Mouse (Mus musculus): ENCODE results near the gene Anks1b. TPM values are rescaled to one million over a fixed set of nuclear protein-coding genes. Genes with fewer than 3 reads are reported as not detected.

Anks1b gene
- polyA plus RNA-seq, 1 experiment from 2014 or later: 0.21 TPM

GRCm38 (mm10) chr10:90689854-90690513 is 816.7 kb downstream of the Anks1b start:
- DNase-seq (ENCODE audit: low spot score): peak; percentile 73
- no peak for ATAC-seq
- H3K27ac ChIP-seq (ENCODE audit: low read length): no peak overlapping the region
- no peaks in the 10 kb centered on the region for H3K27me3 ChIP-seq (replicated peaks; ENCODE audit: insufficient read depth, low read length)
- H3K4me2 ChIP-seq (replicated peaks; ENCODE audit: low read depth, low read length): no peak overlapping the region
- H3K9ac ChIP-seq (replicated peaks; ENCODE audit: low read depth): no peak overlapping the region
- H3K4me3 ChIP-seq (ENCODE audit: low read depth, low read length): no peak overlapping the region
- no peaks in the 10 kb centered on the region for H3K36me3 ChIP-seq (ENCODE audit: insufficient read depth, low read length)
- TF ChIP-seq CTCF (IDR thresholded peaks at IDR 0.05): peak; percentile 80
- no peak for TF ChIP-seq EP300 (IDR thresholded peaks at IDR 0.05)
- no peaks in the 10 kb centered on the region for H3K9me3 ChIP-seq (ENCODE audit: low read length)
- no peaks in the 10 kb centered on the region for H3K4me1 ChIP-seq (ENCODE audit: insufficient read depth, low read depth, low read length)
- 56% methylated on average over 11 of the region's 11 CpGs for WGBS

- H3K4me3 ChIP-seq (ENCODE audit: low read depth, low read length): no peak overlapping the region
- TF ChIP-seq CTCF (IDR thresholded peaks at IDR 0.05): no peak
- no peak for TF ChIP-seq EP300 (IDR thresholded peaks at IDR 0.05)
- H3K4me2 ChIP-seq (replicated peaks; ENCODE audit: low read depth, low read length): no peak overlapping the region
- 62% methylated on average over 5 of the region's 5 CpGs for WGBS
- no peaks in the 10 kb centered on the region for H3K36me3 ChIP-seq (ENCODE audit: insufficient read depth, low read length)
- H3K9ac ChIP-seq (replicated peaks; ENCODE audit: low read depth): no peak overlapping the region
- no peaks in the 10 kb centered on the region for H3K4me1 ChIP-seq (ENCODE audit: insufficient read depth, low read depth, low read length)
- no peaks in the 10 kb centered on the region for H3K27me3 ChIP-seq (replicated peaks; ENCODE audit: insufficient read depth, low read length)
- no peak for DNase-seq (ENCODE audit: low spot score)
- H3K9me3 ChIP-seq (ENCODE audit: low read length): no peaks in the 10 kb centered on the region
- H3K27ac ChIP-seq (ENCODE audit: low read length): no peak overlapping the region
- no peak for ATAC-seq
Measured at GRCm38 (mm10) chr10:90696687-90697086, 823.4 kb downstream of the Anks1b start.

- Histone ChIP-seq H3K4me1 (ENCODE audit: insufficient read depth, low read depth, low read length) (no peaks in the 10 kb centered on the region), H3K36me3 (ENCODE audit: insufficient read depth, low read length) (no peaks in the 10 kb centered on the region), H3K4me3 (ENCODE audit: low read depth, low read length) (no peak overlapping the region), H3K27ac (ENCODE audit: low read length) (no peak overlapping the region), H3K27me3 (replicated peaks; ENCODE audit: insufficient read depth, low read length) (no peaks in the 10 kb centered on the region), H3K9ac (replicated peaks; ENCODE audit: low read depth) (no peak overlapping the region), H3K9me3 (ENCODE audit: low read length) (no peaks in the 10 kb centered on the region), H3K4me2 (replicated peaks; ENCODE audit: low read depth, low read length) (no peak overlapping the region)
- ATAC-seq (no peak), DNase-seq (ENCODE audit: low spot score) (no peak)
- TF ChIP-seq CTCF (IDR thresholded peaks at IDR 0.05): no peak
- TF ChIP-seq EP300 (IDR thresholded peaks at IDR 0.05): no peak
- WGBS: 34% methylated on average over 8 of the region's 8 CpGs
Measured at GRCm38 (mm10) chr10:90697413-90697812, 824.1 kb downstream of the Anks1b start.

GRCm38 (mm10) chr10:90699211-90699610 is 825.9 kb downstream of the Anks1b start:
- no peaks in the 10 kb centered on the region for H3K27me3 ChIP-seq (replicated peaks; ENCODE audit: insufficient read depth, low read length)
- no peak overlapping the region for H3K4me2 ChIP-seq (replicated peaks; ENCODE audit: low read depth, low read length)
- TF ChIP-seq CTCF (IDR thresholded peaks at IDR 0.05): no peak
- TF ChIP-seq EP300 (IDR thresholded peaks at IDR 0.05): no peak
- H3K27ac ChIP-seq (ENCODE audit: low read length): no peak overlapping the region
- no peak overlapping the region for H3K9ac ChIP-seq (replicated peaks; ENCODE audit: low read depth)
- H3K36me3 ChIP-seq (ENCODE audit: insufficient read depth, low read length): no peaks in the 10 kb centered on the region
- no peaks in the 10 kb centered on the region for H3K9me3 ChIP-seq (ENCODE audit: low read length)
- WGBS: 87% methylated on average over 12 of the region's 12 CpGs
- H3K4me1 ChIP-seq (ENCODE audit: insufficient read depth, low read depth, low read length): no peaks in the 10 kb centered on the region
- ATAC-seq: no peak
- no peak for DNase-seq (ENCODE audit: low spot score)
- H3K4me3 ChIP-seq (ENCODE audit: low read depth, low read length): no peak overlapping the region

GRCm38 (mm10) chr10:90704602-90705001 is 831.3 kb downstream of the Anks1b start:
- ATAC-seq (no peak), DNase-seq (ENCODE audit: low spot score) (no peak)
- H3K4me1 ChIP-seq (ENCODE audit: insufficient read depth, low read depth, low read length): no peaks in the 10 kb centered on the region
- H3K27me3 ChIP-seq (replicated peaks; ENCODE audit: insufficient read depth, low read length): no peaks in the 10 kb centered on the region
- no peak overlapping the region for H3K4me2 ChIP-seq (replicated peaks; ENCODE audit: low read depth, low read length)
- no peaks in the 10 kb centered on the region for H3K9me3 ChIP-seq (ENCODE audit: low read length)
- 82% methylated on average over 10 of the region's 10 CpGs for WGBS
- no peak overlapping the region for H3K27ac ChIP-seq (ENCODE audit: low read length)
- TF ChIP-seq EP300 (IDR thresholded peaks at IDR 0.05) (no peak), CTCF (IDR thresholded peaks at IDR 0.05) (no peak)
- H3K4me3 ChIP-seq (ENCODE audit: low read depth, low read length): no peak overlapping the region
- H3K36me3 ChIP-seq (ENCODE audit: insufficient read depth, low read length): no peaks in the 10 kb centered on the region
- H3K9ac ChIP-seq (replicated peaks; ENCODE audit: low read depth): no peak overlapping the region

- ATAC-seq (no peak), DNase-seq (ENCODE audit: low spot score) (no peak)
- H3K4me1 ChIP-seq (ENCODE audit: insufficient read depth, low read depth, low read length): no peaks in the 10 kb centered on the region
- no peak overlapping the region for H3K9ac ChIP-seq (replicated peaks; ENCODE audit: low read depth)
- H3K27me3 ChIP-seq (replicated peaks; ENCODE audit: insufficient read depth, low read length): no peaks in the 10 kb centered on the region
- no peak overlapping the region for H3K4me2 ChIP-seq (replicated peaks; ENCODE audit: low read depth, low read length)
- no peak for TF ChIP-seq CTCF (IDR thresholded peaks at IDR 0.05)
- no peak for TF ChIP-seq EP300 (IDR thresholded peaks at IDR 0.05)
- H3K27ac ChIP-seq (ENCODE audit: low read length): no peak overlapping the region
- 69% methylated on average over 11 of the region's 11 CpGs for WGBS
- no peaks in the 10 kb centered on the region for H3K36me3 ChIP-seq (ENCODE audit: insufficient read depth, low read length)
- H3K4me3 ChIP-seq (ENCODE audit: low read depth, low read length): no peak overlapping the region
- no peaks in the 10 kb centered on the region for H3K9me3 ChIP-seq (ENCODE audit: low read length)
Measured at GRCm38 (mm10) chr10:90708822-90709601, 835.7 kb downstream of the Anks1b start.

All from lung, postnatal 0 days (tissue).